Mouse (Mus musculus): ENCODE results near the gene Fndc9. TPM values are rescaled to one million over a fixed set of nuclear protein-coding genes. Genes with fewer than 3 reads are reported as not detected.
A peak's percentile ranks its signal among the peaks of the same experiment; 100 is the strongest.

Gene Fndc9
- polyA plus RNA-seq, 1 experiment from 2014 or later = 5.1 TPM

- ATAC-seq = no peak
These were observed 23.5 kb upstream of the Fndc9 start for GRCm38 (mm10) chr11:46211858-46212257.

GRCm38 (mm10) chr11:46213844-46214243 lies 21.5 kb upstream of the Fndc9 start:
- Histone ChIP-seq H3K4me3 (ENCODE audit: low read depth, low read length) (no peak overlapping the region), H3K4me2 (ENCODE audit: low read length) (no peak overlapping the region), H3K4me1 (ENCODE audit: control insufficient read depth, insufficient read depth, low read length) (no peaks in the 10 kb centered on the region), H3K27me3 (replicated peaks; ENCODE audit: control insufficient read depth, insufficient read depth, low read length) (no peaks in the 10 kb centered on the region), H3K9me3 (replicated peaks; ENCODE audit: control insufficient read depth, low read length) (no peaks in the 10 kb centered on the region), H3K27ac (ENCODE audit: low read depth, low read length) (no peak overlapping the region), H3K9ac (ENCODE audit: low read length) (no peak overlapping the region), H3K36me3 (ENCODE audit: control insufficient read depth, insufficient read depth, low read length) (peaks cover 21% of the 10 kb centered on the region)
- ATAC-seq = no peak
- no peak for DNase-seq (ENCODE audit: low spot score)
- WGBS = 79% methylated on average over 5 of the region's 5 CpGs

More at GRCm38 (mm10) chr11:46211858-46212257, 23.5 kb upstream of the Fndc9 start:
- Histone ChIP-seq H3K36me3 (ENCODE audit: control insufficient read depth, insufficient read depth, low read length) (peaks cover 41% of the 10 kb centered on the region), H3K4me3 (ENCODE audit: low read depth, low read length) (no peak overlapping the region), H3K27ac (ENCODE audit: low read depth, low read length) (no peak overlapping the region), H3K9me3 (replicated peaks; ENCODE audit: control insufficient read depth, low read length) (no peaks in the 10 kb centered on the region), H3K4me1 (ENCODE audit: control insufficient read depth, insufficient read depth, low read length) (no peaks in the 10 kb centered on the region), H3K27me3 (replicated peaks; ENCODE audit: control insufficient read depth, insufficient read depth, low read length) (no peaks in the 10 kb centered on the region), H3K9ac (ENCODE audit: low read length) (no peak overlapping the region), H3K4me2 (ENCODE audit: low read length) (no peak overlapping the region)
- DNase-seq (ENCODE audit: low spot score) = no peak
- 49% methylated on average over 3 of the region's 3 CpGs for WGBS

GRCm38 (mm10) chr11:46214368-46215230 lies 20.7 kb upstream of the Fndc9 start:
- Histone ChIP-seq H3K9ac (ENCODE audit: low read length) (no peak overlapping the region), H3K4me3 (ENCODE audit: low read depth, low read length) (no peak overlapping the region), H3K27me3 (replicated peaks; ENCODE audit: control insufficient read depth, insufficient read depth, low read length) (no peaks in the 10 kb centered on the region), H3K27ac (ENCODE audit: low read depth, low read length) (no peak overlapping the region), H3K36me3 (ENCODE audit: control insufficient read depth, insufficient read depth, low read length) (peaks cover 16% of the 10 kb centered on the region), H3K4me1 (ENCODE audit: control insufficient read depth, insufficient read depth, low read length) (0 out of 2 replicates have a peak, but pooled peaks cover 3% of the 10 kb centered on the region), H3K4me2 (ENCODE audit: low read length) (no peak overlapping the region), H3K9me3 (replicated peaks; ENCODE audit: control insufficient read depth, low read length) (no peaks in the 10 kb centered on the region)
- DNase-seq (ENCODE audit: low spot score) (no peak), ATAC-seq (no peak)
- 85% methylated on average over 14 of the region's 14 CpGs for WGBS

- H3K9me3 ChIP-seq (replicated peaks; ENCODE audit: control insufficient read depth, low read length) = no peaks in the 10 kb centered on the region
- peak; percentile 95 for DNase-seq (ENCODE audit: low spot score)
- no peak overlapping the region for H3K9ac ChIP-seq (ENCODE audit: low read length)
- peaks cover 14% of the 10 kb centered on the region for H3K36me3 ChIP-seq (ENCODE audit: control insufficient read depth, insufficient read depth, low read length)
- no peak overlapping the region for H3K4me3 ChIP-seq (ENCODE audit: low read depth, low read length)
- peak overlapping the region; percentile 31; the same call in 1 of the 2 replicates for H3K27ac ChIP-seq (ENCODE audit: low read depth, low read length)
- peak; percentile 79 for ATAC-seq
- no peak overlapping the region for H3K4me2 ChIP-seq (ENCODE audit: low read length)
- 0 out of 2 replicates have a peak, but pooled peaks cover 3% of the 10 kb centered on the region for H3K4me1 ChIP-seq (ENCODE audit: control insufficient read depth, insufficient read depth, low read length)
- WGBS = 34% methylated on average over 3 of the region's 3 CpGs
- no peaks in the 10 kb centered on the region for H3K27me3 ChIP-seq (replicated peaks; ENCODE audit: control insufficient read depth, insufficient read depth, low read length)
These were observed 20.0 kb upstream of the Fndc9 start for GRCm38 (mm10) chr11:46215354-46215753.

GRCm38 (mm10) chr11:46216669-46217068 lies 18.7 kb upstream of the Fndc9 start:
- H3K36me3 ChIP-seq (ENCODE audit: control insufficient read depth, insufficient read depth, low read length) = peaks cover 26% of the 10 kb centered on the region
- DNase-seq (ENCODE audit: low spot score) (peak; percentile 41), ATAC-seq (no peak)
- H3K4me1 ChIP-seq (ENCODE audit: control insufficient read depth, insufficient read depth, low read length) = 0 out of 2 replicates have a peak, but pooled peaks cover 3% of the 10 kb centered on the region
- H3K9ac ChIP-seq (ENCODE audit: low read length) = no peak overlapping the region
- H3K27me3 ChIP-seq (replicated peaks; ENCODE audit: control insufficient read depth, insufficient read depth, low read length) = no peaks in the 10 kb centered on the region
- H3K4me3 ChIP-seq (ENCODE audit: low read depth, low read length) = no peak overlapping the region
- H3K4me2 ChIP-seq (ENCODE audit: low read length) = no peak overlapping the region
- no peaks in the 10 kb centered on the region for H3K9me3 ChIP-seq (replicated peaks; ENCODE audit: control insufficient read depth, low read length)
- H3K27ac ChIP-seq (ENCODE audit: low read depth, low read length) = no peak overlapping the region
- WGBS = 73% methylated on average over 7 of the region's 7 CpGs

- no peak overlapping the region for H3K4me2 ChIP-seq (ENCODE audit: low read length)
- ATAC-seq (no peak), DNase-seq (ENCODE audit: low spot score) (no peak)
- H3K9me3 ChIP-seq (replicated peaks; ENCODE audit: control insufficient read depth, low read length) = no peaks in the 10 kb centered on the region
- peaks cover 34% of the 10 kb centered on the region for H3K36me3 ChIP-seq (ENCODE audit: control insufficient read depth, insufficient read depth, low read length)
- no peaks in the 10 kb centered on the region for H3K27me3 ChIP-seq (replicated peaks; ENCODE audit: control insufficient read depth, insufficient read depth, low read length)
- 86% methylated on average over 9 of the region's 9 CpGs for WGBS
- H3K4me3 ChIP-seq (ENCODE audit: low read depth, low read length) = no peak overlapping the region
- peak overlapping the region; percentile 82; the same call in 1 of the 2 replicates for H3K27ac ChIP-seq (ENCODE audit: low read depth, low read length)
- 0 out of 2 replicates have a peak, but pooled peaks cover 3% of the 10 kb centered on the region for H3K4me1 ChIP-seq (ENCODE audit: control insufficient read depth, insufficient read depth, low read length)
- no peak overlapping the region for H3K9ac ChIP-seq (ENCODE audit: low read length)
These were observed 17.6 kb upstream of the Fndc9 start for GRCm38 (mm10) chr11:46217686-46218085.

GRCm38 (mm10) chr11:46218584-46218983 lies 16.7 kb upstream of the Fndc9 start:
- 26% methylated on average over 5 of the region's 5 CpGs for WGBS
- peak overlapping the region; percentile 82 for H3K27ac ChIP-seq (ENCODE audit: low read depth, low read length)
- no peaks in the 10 kb centered on the region for H3K9me3 ChIP-seq (replicated peaks; ENCODE audit: control insufficient read depth, low read length)
- H3K4me3 ChIP-seq (ENCODE audit: low read depth, low read length) = no peak overlapping the region
- H3K27me3 ChIP-seq (replicated peaks; ENCODE audit: control insufficient read depth, insufficient read depth, low read length) = no peaks in the 10 kb centered on the region
- DNase-seq (ENCODE audit: low spot score) (peak; percentile 78), ATAC-seq (peak; percentile 57)
- peaks cover 38% of the 10 kb centered on the region for H3K36me3 ChIP-seq (ENCODE audit: control insufficient read depth, insufficient read depth, low read length)
- H3K4me2 ChIP-seq (ENCODE audit: low read length) = no peak overlapping the region
- H3K4me1 ChIP-seq (ENCODE audit: control insufficient read depth, insufficient read depth, low read length) = 0 out of 2 replicates have a peak, but pooled peaks cover 3% of the 10 kb centered on the region
- no peak overlapping the region for H3K9ac ChIP-seq (ENCODE audit: low read length)

- no peak overlapping the region for H3K4me3 ChIP-seq (ENCODE audit: low read depth, low read length)
- H3K9ac ChIP-seq (ENCODE audit: low read length) = no peak overlapping the region
- peak overlapping the region; percentile 82 for H3K27ac ChIP-seq (ENCODE audit: low read depth, low read length)
- no peak overlapping the region for H3K4me2 ChIP-seq (ENCODE audit: low read length)
- 85% methylated on average over 9 of the region's 9 CpGs for WGBS
- ATAC-seq (no peak), DNase-seq (ENCODE audit: low spot score) (no peak)
- H3K27me3 ChIP-seq (replicated peaks; ENCODE audit: control insufficient read depth, insufficient read depth, low read length) = no peaks in the 10 kb centered on the region
- H3K4me1 ChIP-seq (ENCODE audit: control insufficient read depth, insufficient read depth, low read length) = 0 out of 2 replicates have a peak, but pooled peaks cover 3% of the 10 kb centered on the region
- no peaks in the 10 kb centered on the region for H3K9me3 ChIP-seq (replicated peaks; ENCODE audit: control insufficient read depth, low read length)
- peaks cover 39% of the 10 kb centered on the region for H3K36me3 ChIP-seq (ENCODE audit: control insufficient read depth, insufficient read depth, low read length)
These were observed 16.0 kb upstream of the Fndc9 start for GRCm38 (mm10) chr11:46219380-46219779.

- Histone ChIP-seq H3K9me3 (replicated peaks; ENCODE audit: control insufficient read depth, low read length) (no peaks in the 10 kb centered on the region), H3K27ac (ENCODE audit: low read depth, low read length) (no peak overlapping the region), H3K4me1 (ENCODE audit: control insufficient read depth, insufficient read depth, low read length) (0 out of 2 replicates have a peak, but pooled peaks cover 3% of the 10 kb centered on the region), H3K36me3 (ENCODE audit: control insufficient read depth, insufficient read depth, low read length) (peaks cover 39% of the 10 kb centered on the region), H3K4me2 (ENCODE audit: low read length) (no peak overlapping the region), H3K9ac (ENCODE audit: low read length) (no peak overlapping the region), H3K27me3 (replicated peaks; ENCODE audit: control insufficient read depth, insufficient read depth, low read length) (no peaks in the 10 kb centered on the region), H3K4me3 (ENCODE audit: low read depth, low read length) (no peak overlapping the region)
- peak; percentile 23 for DNase-seq (ENCODE audit: low spot score)
- WGBS = 72% methylated on average over 2 of the region's 2 CpGs
- no peak for ATAC-seq
These were observed 15.1 kb upstream of the Fndc9 start for GRCm38 (mm10) chr11:46220211-46220610.

Data from forebrain, embryonic 14.5 days (tissue).